Mouse (Mus musculus) retina, adult 2 months (tissue): ENCODE measurements at regions not wholly inside any gene's neighbourhood (a gene's known extent, or its start where the extent isn't known, plus 50 kb on each side); places are given as distances from the start of the nearest gene placed in this dataset.

Experiments used
- DNase-seq: peaks from one replicate; pipeline ENCODE4 v3.0.0-alpha.2; 2012; ENCODE audit warnings: low read depth, low spot score

GRCm38 (mm10) chr14:46639116-46639826 is 121.1 kb upstream of the Cdkn3 start:
- no peak for DNase-seq

- no peak for DNase-seq
These were observed 121.8 kb upstream of the Cdkn3 start for GRCm38 (mm10) chr14:46638516-46638915.

- DNase-seq, result no peak
These were observed 123.1 kb upstream of the Cdkn3 start for GRCm38 (mm10) chr14:46637240-46637639.

DNA sequence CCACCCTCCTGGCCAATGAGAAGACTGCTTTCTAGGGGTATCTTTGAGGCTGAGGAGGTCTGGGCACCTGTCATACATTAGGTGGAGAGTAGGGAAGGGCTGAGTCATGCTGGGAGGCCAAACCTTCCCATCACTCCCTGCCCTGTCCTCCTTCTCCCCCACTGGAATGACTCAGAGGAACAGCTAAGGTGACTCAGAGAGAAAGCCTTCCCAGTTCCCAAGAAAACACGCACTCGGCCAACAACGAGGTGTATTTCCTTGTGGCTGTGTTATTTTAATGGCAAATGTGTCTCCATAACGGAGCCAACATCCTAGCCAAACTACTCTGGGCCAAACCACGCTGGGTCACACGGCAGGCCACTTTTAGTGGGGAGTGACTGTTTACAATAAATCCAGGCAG is 124.0 kb upstream of the Cdkn3 start:
- no peak for DNase-seq

- DNase-seq, result no peak
These were observed 125.0 kb upstream of the Cdkn3 start for GRCm38 (mm10) chr14:46635322-46635721.

DNA sequence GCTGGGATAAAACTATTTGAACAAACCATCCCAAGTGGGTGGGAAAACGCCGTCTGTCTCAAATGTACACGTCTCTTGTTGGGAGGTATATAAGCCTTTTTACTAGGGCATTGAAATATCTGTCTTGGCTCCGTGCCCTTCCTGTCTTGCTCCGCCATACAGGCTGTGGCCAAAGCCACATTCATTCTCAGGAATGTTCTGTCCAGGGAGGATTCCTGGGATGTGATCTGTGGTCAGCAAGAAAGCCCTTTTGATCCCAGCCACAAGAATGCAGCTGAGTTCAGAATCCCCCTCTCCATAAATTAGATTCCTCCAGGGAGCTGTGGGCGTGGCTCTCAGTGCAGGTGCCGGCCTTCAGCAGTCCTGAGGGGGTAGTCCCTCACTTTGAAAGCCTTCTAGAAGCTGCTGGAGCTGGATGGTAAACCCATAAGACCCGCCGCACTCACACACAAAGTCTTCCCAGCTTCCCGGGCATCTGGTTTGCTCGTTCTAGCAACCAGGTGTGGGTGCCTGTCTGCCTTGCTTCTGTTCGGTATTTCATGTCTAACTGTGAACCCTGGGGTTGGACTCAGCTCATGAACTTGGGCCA is 125.6 kb upstream of the Cdkn3 start:
- DNase-seq, result no peak

DNA sequence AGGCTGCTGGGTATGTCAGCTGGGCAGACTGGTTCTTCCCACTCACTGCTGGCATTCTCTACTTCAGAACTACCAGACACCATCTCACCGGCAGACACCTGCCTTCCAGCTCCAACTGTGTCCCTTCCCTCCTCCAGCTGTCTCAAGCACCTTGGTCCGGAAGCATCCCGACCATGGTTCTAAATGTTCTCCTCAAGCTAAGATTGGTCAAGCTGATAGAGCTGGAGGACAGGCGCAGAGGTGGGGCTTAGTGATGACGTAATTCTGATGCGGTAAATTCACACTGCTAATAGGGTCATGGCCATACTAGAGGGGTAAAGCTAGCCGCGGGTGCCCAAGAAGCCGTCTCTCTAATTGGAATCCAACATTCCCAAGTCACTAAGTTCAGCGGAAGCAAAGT is 126.1 kb upstream of the Cdkn3 start:
- no peak for DNase-seq

GRCm38 (mm10) chr14:46627690-46628089 is 132.7 kb upstream of the Cdkn3 start:
- DNase-seq, result no peak

- DNase-seq, result no peak
These were observed 134.6 kb upstream of the Cdkn3 start for GRCm38 (mm10) chr14:46625760-46626159.

GRCm38 (mm10) chr14:46623645-46624044 is 136.7 kb upstream of the Cdkn3 start:
- DNase-seq, result no peak

- no peak for DNase-seq
These were observed 144.3 kb upstream of the Cdkn3 start for GRCm38 (mm10) chr14:46616030-46616429.

GRCm38 (mm10) chr14:46614936-46615335 is 145.4 kb upstream of the Cdkn3 start:
- DNase-seq, result no peak

GRCm38 (mm10) chr14:46613748-46614147 is 146.6 kb upstream of the Cdkn3 start:
- DNase-seq, result no peak

GRCm38 (mm10) chr14:46613211-46613610 is 147.1 kb upstream of the Cdkn3 start:
- DNase-seq, result no peak

GRCm38 (mm10) chr14:46612584-46612983 is 147.8 kb upstream of the Cdkn3 start:
- DNase-seq, result no peak

DNA sequence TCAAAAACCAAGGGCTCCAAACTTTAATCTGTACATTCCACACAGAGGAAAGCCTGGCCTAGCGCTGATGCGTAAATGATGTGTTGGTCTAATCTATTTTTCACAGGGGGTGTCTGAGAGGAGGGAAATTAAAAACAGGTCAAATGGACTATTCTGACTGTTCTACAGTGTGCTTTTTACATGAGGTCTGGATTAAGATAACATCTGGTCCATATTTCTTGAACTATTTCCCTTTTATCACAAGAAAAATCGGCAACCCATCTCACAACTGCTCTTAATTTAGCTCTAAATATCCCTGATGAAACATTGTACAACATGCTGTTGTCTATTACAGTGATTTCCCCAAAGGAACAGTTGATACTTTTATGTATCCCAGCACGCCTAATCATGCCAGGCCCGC is 149.4 kb upstream of the Cdkn3 start:
- no peak for DNase-seq

DNA sequence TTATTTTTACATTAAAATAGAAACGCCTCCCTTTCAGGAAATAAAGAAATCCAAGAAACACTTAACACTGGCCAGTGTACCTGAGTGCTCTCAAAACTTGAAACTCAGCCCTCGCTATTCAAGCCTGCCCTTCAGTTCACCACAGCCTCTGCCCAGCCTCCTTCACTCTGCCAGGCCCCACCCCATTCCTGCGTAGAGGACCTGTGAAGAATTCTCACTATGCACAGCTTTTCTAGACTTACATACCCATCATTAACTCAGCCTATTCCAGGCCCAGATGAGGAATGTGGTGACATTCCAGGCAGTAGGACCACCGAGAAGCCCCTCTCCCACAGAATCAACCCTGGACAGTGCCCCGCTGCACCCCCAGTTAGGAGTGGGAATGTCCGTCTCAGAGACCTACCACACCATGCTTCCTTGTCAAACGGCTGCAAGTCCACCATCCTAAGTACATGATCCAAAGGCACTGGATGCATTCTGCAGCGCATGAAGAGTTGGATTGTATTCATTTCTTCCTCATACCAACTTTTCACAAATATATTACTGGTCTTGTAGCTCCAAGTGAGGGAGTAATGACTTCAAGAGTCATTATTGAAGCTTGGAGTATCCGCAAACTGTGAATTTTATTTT is 150.0 kb upstream of the Cdkn3 start:
- DNase-seq, result no peak

DNA sequence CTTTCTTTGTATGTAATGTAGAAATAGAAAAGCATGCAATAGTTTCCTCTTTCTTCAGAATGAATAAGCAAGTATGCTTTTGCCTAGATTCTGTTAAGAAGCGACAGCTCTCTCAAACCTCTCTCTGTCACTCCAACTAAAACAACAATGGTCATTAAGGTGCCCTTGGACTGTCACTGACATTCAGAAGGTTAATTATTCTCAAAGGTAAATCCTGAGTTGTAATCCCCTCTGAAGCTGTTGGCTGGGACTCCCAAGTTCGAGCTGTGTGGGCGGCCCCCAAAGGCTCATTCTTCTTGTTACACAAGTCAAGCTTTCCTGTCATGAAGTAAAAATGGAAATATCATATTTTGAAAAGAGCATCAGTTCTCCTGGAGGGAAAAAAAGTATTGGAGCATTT is 153.6 kb upstream of the Cdkn3 start:
- DNase-seq, result no peak

DNA sequence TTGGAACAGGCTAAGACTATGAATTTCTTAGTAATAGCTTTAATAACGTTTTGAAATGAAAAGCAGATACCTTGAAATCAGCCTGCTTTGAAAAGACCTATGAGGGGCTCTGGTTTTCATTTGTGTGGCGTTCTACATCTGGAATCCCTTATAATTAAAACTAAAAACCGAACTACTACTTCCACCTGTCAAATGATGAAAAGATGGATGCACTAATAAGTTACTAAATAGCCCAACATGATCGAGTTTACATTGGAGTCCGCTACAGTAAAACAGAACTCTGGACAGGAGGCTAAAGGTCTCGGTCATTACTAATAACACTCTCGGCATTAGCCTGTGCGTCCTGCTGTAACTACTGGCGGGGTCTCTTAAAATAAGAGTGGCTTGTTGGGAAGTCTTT is 154.3 kb upstream of the Cdkn3 start:
- DNase-seq, result no peak

- DNase-seq, result no peak
These were observed 155.3 kb upstream of the Cdkn3 start for GRCm38 (mm10) chr14:46604886-46605531.

- DNase-seq, result no peak
These were observed 156.0 kb upstream of the Cdkn3 start for GRCm38 (mm10) chr14:46604156-46604885.
